Mouse (Mus musculus): Measurements from ENCODE around the gene Brcc3.
"Not testable (repeated sequence)": the region's sequence is repeated elsewhere in the genome, so short reads cannot be mapped to it uniquely, and the experiment has no call there.

Brcc3 gene

DNA sequence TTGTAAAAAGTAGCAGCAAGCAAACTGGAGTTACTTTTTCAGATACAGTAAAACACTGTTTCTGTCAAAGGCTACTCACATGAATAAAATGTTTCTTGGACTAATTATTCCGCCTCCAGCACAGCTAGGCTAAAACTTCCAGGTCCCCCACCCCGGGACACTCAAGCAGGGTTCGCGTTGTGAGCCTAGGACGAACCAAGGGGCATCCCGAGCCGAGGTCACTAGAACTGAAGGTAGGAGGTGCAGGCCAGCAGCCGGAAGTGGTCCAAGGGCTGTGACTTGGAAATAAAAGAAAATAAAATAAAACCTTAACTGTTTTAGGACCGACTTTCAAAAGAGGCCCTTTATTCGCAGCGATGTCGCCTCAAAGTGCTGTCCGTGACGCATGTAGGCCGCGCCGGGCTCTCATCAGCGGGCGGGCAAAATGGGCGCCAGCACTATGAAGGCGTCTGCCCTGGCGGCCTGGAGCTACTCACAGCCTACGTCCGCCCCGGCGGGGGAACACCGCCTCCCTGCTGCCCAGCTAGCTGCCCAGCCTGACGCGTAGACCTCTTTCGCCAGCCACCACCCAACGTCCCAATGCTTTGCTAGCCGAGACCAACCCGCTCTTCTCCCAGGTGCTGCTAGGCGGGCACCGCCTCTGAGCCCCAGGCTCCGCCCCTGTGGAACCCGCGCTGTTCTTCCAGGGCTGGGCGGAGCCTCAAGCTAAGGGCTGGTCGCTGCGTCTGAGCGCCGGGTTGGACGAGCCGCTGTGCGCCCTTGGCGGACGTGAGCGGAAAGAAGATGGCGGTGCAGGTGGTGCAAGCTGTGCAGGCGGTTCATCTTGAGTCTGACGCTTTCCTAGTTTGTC is at the start of gene Brcc3, which contains the start of the genes Cmc4 and Mtcp1:
Brcc3 (plus strand) TSS at position 693 of the 850 bp plus-strand sequence.
Cmc4 (minus strand) TSS at position 649 of the 850 bp plus-strand sequence.
Mtcp1 (minus strand) TSS at position 653 of the 850 bp plus-strand sequence.
- peak; percentile 92 for DNase-seq (ENCODE audit: low read depth, low spot score)

DNA sequence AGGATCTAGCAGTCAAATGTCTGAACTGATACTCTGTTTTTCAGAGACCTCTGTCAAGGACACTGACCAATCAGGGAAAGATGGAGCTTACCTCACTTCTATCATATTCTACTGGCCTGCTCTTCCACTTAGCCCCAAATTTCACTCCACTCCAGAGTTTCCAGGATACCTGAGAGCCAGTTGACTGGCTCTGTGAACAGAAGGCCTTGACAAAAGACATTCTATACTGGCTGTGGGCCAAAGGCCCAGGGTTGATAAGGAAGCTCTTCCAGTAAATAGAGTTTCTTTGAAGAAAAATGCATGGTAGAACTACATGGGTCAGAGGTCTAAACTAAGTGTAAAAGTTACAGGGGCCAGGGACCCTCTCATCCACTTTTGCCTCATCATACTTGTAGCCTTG is 46.2 kb upstream of the Brcc3 start:
- DNase-seq (ENCODE audit: low read depth, low spot score), result no peak

DNA sequence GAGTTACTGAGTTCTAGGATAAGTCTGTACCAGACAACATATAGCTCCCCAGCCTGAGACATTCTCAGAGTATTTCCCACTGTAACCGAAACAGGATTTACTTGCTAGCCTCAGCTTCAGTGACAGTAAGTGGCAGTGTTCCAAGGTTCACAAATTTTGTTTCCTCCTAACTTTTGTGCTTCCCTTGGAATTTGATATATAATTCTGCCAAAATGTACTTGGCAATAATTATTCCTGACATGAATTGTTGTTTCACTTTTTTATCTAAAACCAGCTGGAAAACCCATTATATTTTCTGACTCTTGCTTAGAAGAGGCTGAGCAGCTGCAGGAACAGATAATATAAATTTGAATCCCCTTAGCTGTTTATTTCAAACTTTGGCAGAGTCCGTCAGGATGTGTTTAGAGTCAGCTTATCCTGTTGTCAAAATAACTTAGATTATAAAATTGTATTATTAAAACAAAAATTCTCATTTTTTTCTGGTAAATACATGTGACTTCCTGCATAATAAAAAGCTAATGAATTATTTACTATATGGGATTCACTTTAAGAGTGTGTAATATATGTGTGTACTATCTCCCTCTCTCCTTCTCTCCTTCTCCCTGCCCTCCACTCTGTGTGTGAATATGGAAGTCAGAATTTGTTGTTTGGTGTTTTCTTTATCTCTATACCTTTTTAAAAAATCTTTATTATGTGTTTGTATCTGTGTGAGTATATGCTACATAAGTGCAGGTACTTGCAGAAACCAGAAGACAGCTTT is 43.6 kb upstream of the Brcc3 start:
- no peak for DNase-seq (ENCODE audit: low read depth, low spot score)

DNA sequence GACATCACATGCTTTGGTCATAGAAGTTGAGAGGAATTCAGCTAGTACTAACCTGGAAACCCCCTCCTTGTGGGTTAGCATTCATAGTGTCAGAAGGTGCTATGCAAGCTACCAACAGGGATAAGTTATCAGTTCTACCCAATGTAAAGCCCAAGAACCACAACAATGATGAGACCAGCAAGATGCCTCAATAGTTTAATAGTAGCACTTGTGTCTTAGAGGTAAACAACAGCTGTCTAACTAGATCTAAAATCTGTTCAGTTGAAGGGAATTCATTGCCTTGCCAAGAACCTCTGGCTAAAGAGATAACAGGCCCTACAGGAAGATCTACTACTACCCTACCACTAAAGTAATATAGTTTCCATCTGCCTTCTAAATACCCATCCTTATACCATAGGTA is 39.6 kb upstream of the Brcc3 start:
- DNase-seq (ENCODE audit: low read depth, low spot score), result no peak

DNA sequence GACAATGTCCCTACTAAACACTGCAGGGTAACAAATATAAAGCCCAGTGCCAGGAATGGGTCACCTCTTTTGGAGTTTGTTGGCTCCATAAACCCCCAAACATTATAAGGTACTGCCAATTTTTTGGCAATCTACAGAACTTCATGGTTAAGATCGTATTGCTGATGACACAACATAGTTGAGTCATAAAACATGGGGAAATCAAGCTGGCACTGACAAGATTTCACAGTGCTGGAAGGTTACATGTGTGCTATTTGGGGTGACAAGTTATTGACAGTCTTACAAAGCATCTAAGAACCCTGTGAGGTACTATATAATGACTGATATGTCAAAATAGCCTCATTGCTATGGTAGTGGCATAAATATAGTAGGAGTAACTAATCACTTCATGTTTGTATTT is 35.3 kb upstream of the Brcc3 start:
- no peak for DNase-seq (ENCODE audit: low read depth, low spot score)

DNA sequence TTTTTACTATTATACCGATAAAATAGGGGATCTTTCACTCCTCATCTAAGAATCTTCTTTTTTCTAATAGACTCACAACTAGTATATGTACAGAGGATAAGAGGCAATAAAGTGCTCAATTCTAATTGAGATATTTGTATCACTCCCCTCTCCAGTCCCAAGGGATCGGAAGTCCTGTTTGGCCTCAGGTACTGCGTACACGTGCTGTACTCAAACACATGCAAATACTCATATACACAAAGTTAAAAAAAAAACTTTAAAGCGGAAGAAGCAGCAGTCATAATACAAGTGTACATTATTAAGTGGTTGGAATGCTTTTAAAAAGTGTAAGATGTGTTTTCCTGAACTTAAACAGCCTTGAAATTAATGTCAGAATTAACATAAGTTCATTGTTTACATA is 34.7 kb upstream of the Brcc3 start:
- no peak for DNase-seq (ENCODE audit: low read depth, low spot score)

DNA sequence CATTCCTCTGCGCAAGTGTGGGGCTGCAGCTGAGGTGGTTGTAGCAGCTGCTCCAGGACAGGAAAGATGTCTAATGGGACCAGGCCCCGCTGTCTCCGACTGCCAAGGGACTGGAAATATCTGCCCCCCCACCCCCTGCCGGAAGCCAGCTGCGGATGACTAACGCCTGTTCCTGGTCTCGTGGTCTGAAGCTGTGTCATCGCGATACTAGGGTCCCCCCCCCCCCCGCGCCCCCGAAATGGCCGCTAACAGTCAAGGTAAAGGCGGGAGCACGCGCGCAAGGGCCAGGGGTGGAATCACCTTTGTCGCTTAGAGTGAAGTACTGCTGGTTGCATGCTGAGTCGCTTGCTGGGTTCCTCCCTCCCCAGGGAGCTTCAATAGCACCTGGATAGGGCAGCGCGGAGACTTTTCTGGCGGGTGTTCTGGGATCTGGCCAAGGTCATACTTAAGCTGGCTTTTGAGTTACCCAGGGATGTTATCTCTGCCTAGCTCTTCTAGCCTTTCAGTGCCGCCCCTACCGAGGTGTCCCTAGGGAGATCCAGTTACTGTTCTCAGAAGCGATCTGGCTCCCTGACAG is 34.1 kb upstream of the Brcc3 start, which contains the start of the genes Fundc2 and F8:
Fundc2 (plus strand) TSS at position 205 of the 577 bp plus-strand sequence.
F8 (minus strand) TSS at position 421 of the 577 bp plus-strand sequence.
- peak; percentile 87 for DNase-seq (ENCODE audit: low read depth, low spot score)

DNA sequence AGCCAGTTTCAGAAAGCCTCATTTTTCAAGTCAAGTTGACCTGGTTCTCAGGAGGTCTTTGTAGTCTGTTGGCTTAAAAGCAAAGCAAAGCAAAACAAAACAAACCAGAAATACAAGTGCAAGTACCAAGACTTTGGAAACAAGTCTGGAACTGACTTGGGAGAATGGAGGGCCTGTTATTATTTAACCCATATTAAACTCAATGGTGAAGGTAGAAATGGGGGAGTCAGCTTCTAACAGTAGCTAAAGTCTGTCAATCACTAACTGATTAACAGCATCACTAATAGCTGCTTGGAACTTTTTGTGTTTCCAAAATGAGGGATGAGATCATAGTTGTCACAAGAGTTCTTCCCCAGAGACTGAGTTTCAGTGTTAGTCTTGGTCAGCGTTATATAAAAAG is 17.0 kb upstream of the Brcc3 start:
- DNase-seq (ENCODE audit: low read depth, low spot score), result no peak

DNA sequence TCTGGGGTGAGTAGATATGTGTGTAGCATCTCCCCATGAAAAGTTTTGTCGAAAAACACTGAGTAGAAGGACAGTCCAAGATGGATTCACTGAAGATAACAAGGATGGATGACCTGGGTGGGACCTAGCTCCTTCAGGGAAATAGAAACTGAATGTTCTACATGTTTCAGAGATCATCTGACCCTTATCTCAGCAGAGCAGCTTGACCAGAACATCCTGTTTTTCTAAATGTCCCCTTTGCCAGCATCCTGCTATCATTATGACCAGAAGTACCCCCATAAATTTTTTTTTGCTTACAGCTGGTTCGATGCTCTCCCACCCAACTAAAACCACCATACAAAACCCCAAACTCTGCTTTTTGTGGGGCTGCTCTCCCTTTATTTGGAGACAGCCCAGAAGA is 13.8 kb upstream of the Brcc3 start:
- DNase-seq (ENCODE audit: low read depth, low spot score), result no peak

DNA sequence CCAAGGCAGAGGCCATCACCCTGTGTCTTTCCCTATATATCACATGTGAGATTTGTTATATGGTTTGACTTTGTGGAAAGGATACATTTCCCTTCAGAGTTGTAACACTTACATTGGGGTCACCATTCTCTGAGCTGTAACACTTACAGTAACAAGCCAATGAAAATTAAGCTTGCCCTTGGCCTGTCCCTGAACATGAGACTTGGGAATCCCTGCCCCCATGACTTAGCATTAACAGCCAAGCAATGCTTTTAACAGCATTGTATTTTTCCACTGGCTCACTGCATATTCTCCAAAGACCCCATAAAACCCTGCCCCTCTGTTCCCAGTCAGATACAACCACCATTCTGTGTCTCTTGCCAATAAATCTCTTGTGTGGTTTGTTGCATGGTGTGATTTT is 13.1 kb upstream of the Brcc3 start:
- DNase-seq (ENCODE audit: low read depth, low spot score), result no peak

DNA sequence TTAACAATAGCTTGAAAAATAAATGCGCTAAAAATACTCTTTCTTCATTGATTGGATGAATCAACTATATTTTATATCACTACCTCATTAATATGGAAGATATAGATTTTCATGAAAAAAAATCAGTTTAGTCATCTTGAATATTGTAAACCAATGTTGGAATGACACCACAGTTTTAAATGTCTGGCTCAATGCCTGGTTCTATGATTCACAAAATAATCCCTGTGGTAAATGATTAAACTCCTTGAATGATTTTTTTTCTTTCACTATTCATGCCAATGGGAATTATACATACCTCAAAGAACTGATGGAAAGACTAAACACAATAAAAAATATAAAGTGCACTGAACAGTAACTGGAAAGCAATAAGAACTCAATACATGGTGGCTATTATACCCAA is 6.7 kb upstream of the Brcc3 start:
- no peak for DNase-seq (ENCODE audit: low read depth, low spot score)

DNA sequence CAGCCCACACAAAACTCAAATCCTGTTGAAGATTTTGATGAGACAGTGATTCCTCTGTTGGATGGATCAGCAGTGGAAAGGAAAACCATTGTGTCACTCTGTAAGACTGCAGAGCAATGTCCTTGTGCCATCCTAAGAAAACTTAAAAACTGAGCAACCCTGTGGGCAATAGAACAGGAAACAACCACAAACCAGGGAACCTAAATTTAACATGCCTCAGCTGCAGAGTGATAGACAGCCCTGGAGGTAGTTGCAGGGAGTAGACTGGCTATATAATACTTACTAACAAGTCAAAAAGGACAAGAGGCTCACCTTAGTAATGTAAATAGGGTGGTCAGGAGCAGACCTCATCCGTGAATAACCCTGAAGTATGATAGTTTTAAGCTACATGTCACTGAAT is 38.2 kb downstream of the Brcc3 start:
- no peak for DNase-seq (ENCODE audit: low read depth, low spot score)

DNA sequence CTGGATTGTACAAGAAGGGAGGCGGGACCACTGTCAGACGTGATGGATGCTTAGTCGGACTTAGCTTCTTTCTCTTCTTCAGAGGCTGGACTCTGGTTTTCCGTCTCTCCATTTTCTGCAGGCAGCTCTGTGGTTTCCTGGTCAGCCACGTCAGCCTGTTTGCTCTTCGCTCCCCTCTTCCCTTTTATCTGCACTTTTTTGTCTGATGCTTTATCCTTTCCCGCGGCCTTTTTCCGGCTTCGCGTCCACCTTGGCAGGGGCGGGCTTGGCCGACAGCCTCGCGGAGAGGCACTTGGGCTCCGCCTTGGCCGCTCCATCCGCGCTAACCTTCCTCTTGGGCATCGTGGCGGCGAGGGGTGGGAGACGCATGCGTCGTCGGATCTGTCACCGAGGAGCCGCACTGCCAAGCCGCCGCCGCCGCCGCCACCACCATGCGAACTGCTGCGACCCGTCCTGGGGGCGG is 58.8 kb downstream of the Brcc3 start:
- not testable (repeated sequence) for DNase-seq (ENCODE audit: low read depth, low spot score)

DNA sequence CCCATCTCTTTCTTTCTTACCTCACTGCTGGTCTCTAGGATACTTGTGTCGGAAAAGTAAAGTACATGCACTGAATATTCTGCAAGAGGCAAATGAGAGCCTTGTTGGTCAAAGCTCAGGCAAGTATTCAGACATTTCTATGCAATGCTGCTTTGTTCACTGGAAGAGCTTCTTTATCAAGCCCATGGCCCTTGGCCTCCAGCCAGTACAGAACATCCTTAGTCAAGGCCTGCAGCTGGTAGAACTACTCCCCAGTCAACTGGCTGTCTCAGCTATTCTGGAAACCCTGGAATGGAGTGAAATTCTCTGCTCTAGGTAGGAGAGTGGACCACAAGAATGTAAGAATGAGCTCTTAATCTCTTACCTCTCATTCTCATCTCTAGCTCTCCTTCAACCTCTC is 73.5 kb downstream of the Brcc3 start:
- no peak for DNase-seq (ENCODE audit: low read depth, low spot score)
